Comparison of ENCODE assay signal across 8 mouse cellular contexts in the genomic region with DNA sequence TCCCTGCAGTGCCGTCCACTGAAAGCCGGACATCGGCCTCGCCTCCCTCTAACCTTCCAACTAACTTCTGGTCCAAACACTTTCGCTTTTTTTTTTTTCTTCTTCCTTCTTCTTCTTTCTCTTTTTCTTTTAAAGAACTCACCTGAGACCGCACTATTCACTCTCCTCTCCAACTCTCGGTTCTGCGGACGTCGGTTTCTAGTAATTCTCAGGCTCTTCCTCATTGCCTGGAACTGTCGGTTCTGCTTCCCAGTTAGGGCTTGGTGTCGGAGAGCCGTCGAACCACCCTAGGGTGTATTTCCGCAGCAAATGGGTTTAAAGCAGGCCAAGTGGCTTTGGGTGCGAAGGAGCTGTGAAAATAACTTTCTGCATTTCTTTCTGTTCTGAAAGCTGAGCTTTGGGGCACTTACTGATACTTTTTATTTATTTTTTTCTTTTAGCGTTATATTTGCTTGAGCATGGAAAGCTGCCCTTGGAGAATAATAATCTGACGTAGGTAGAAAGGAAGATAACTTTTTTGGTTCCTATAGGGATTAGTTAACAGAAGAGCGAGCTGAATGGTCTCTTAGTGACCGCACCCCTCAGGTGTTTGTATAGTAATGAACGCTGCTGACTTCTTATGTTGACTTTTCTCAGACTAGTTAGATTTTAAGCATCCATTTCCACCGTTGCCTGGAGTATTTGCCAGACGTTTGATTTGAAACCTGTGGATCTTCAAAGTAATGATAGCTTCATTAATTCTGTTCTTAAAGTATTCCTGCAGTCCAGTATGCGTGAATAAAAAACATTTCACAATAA. TPM values are rescaled to one million over a fixed set of nuclear protein-coding genes. Genes with fewer than 3 reads are reported as not detected.
A peak's percentile ranks its signal among the peaks of the same experiment; 100 is the strongest.
DNase-seq lines count a peak whose midpoint lies in the region; ATAC-seq and TF ChIP-seq lines count a peak whose summit lies in the region.

No protein-coding gene starts in this region.

- no peaks in the 10 kb centered on the region for H3K36me3 ChIP-seq in thymus, adult 2 months (ENCODE audit: control insufficient read depth, insufficient read depth, low read length)
- no peaks in the 10 kb centered on the region for H3K36me3 ChIP-seq in limb, embryonic 14.5 days (ENCODE audit: control insufficient read depth, insufficient read depth, low read length)
- no peaks in the 10 kb centered on the region for H3K36me3 ChIP-seq in neural tube, embryonic 13.5 days

- peak overlapping the region; percentile 78 for H3K4me3 ChIP-seq in thymus, adult 2 months (ENCODE audit: control insufficient read depth, insufficient read depth, low read length)
- H3K4me3 ChIP-seq in limb, embryonic 14.5 days (replicated peaks; ENCODE audit: low read length), result peak overlapping the region; percentile 92
- H3K4me3 ChIP-seq in neural tube, embryonic 13.5 days, result peak overlapping the region; percentile 99

- H3K27ac ChIP-seq in thymus, adult 2 months (ENCODE audit: control insufficient read depth, insufficient read depth, low read length), result no peak overlapping the region
- H3K27ac ChIP-seq in limb, embryonic 14.5 days (replicated peaks; ENCODE audit: low read depth, low read length), result peak overlapping the region; percentile 97
- peak overlapping the region; percentile 99 for H3K27ac ChIP-seq in neural tube, embryonic 13.5 days (replicated peaks)

- peak; percentile 31 for DNase-seq in CD4-positive, CD25-positive, alpha-beta regulatory T cell, adult 2 months (ENCODE audit: low read depth, low spot score)
- no peak for DNase-seq in thymus, adult 2 months
- no peak for DNase-seq in thymus, postnatal 14 days
- no peak for DNase-seq in limb, embryonic 14.5 days (ENCODE audit: low spot score)

- H3K4me2 ChIP-seq in limb, embryonic 14.5 days (replicated peaks; ENCODE audit: low read depth, low read length, severe bottlenecking), result peak overlapping the region; percentile 59
- peak overlapping the region; percentile 97 for H3K4me2 ChIP-seq in neural tube, embryonic 13.5 days

- peak overlapping the region; percentile 91 for H3K9ac ChIP-seq in limb, embryonic 14.5 days (ENCODE audit: low read depth, low read length, severe bottlenecking)
- H3K9ac ChIP-seq in neural tube, embryonic 13.5 days, result peak overlapping the region; percentile 96

- TF ChIP-seq CTCF in thymus, adult 2 months (IDR thresholded peaks at IDR 0.05; ENCODE audit: borderline replicate concordance, control insufficient read depth, extremely low read depth, insufficient read depth, low read length, poor library complexity), result no peak

- H3K9me3 ChIP-seq in limb, embryonic 14.5 days (ENCODE audit: control insufficient read depth, low read length), result no peaks in the 10 kb centered on the region
- H3K9me3 ChIP-seq in neural tube, embryonic 13.5 days, result no peaks in the 10 kb centered on the region

- ATAC-seq in CD4-positive, CD25-positive, alpha-beta regulatory T cell, adult 4 months, result no peak
- ATAC-seq in limb, embryonic 14.5 days (ENCODE audit: low FRiP score, low read depth), result no peak
- ATAC-seq in neural tube, embryonic 13.5 days (ENCODE audit: low read depth), result no peak
- no peak for ATAC-seq in frontal cortex, adult (ENCODE audit: low TSS enrichment)
- no peak for ATAC-seq in monocyte, adult 5-6 weeks (replicated peaks; ENCODE audit: insufficient number of reproducible peaks, low FRiP score, low TSS enrichment, poor library complexity, severe bottlenecking)

- TF ChIP-seq POLR2A in thymus, adult 2 months (IDR thresholded peaks at IDR 0.05; ENCODE audit: control insufficient read depth, extremely low read depth, insufficient read depth, low read length, poor library complexity), result peak; percentile 1; the same call in 1 of the 2 replicates
- no peak for TF ChIP-seq POLR2A in limb, embryonic 14.5 days (IDR thresholded peaks at IDR 0.05; ENCODE audit: borderline replicate concordance, extremely low read depth, insufficient read depth, insufficient read length)

- 22% methylated on average over 24 of the region's 24 CpGs for WGBS in thymus, adult 2 months
- WGBS in limb, embryonic 14.5 days, result 18% methylated on average over 23 of the region's 24 CpGs
- 25% methylated on average over 24 of the region's 24 CpGs for WGBS in neural tube, embryonic 13.5 days

- no peaks in the 10 kb centered on the region for H3K27me3 ChIP-seq in thymus, adult 2 months (ENCODE audit: control insufficient read depth, insufficient read depth, low read length)
- no peaks in the 10 kb centered on the region for H3K27me3 ChIP-seq in limb, embryonic 14.5 days (ENCODE audit: control insufficient read depth, insufficient read depth, low read length)
- H3K27me3 ChIP-seq in neural tube, embryonic 13.5 days, result peaks cover 18% of the 10 kb centered on the region

- H3K4me1 ChIP-seq in thymus, adult 2 months (replicated peaks; ENCODE audit: control insufficient read depth, insufficient read depth, low read length), result peaks cover 5% of the 10 kb centered on the region
- H3K4me1 ChIP-seq in limb, embryonic 14.5 days (ENCODE audit: control insufficient read depth, insufficient read depth, low read length), result peaks cover 10% of the 10 kb centered on the region
- peaks cover 23% of the 10 kb centered on the region for H3K4me1 ChIP-seq in neural tube, embryonic 13.5 days (replicated peaks)

RNA-seq across cellular contexts. Expression of a gene that starts 1.3 kb away (rescaled TPM):
- polyA plus RNA-seq in CD4-positive, CD25-positive, alpha-beta regulatory T cell, adult 4 months (2017; shearing (Covaris generic)), result 10 to 100 TPM; 32.7 to 34.3 TPM
- polyA plus RNA-seq in thymus, adult 2 months (2012; rRNA removed), result 40.3 and 42.2 TPM in 2 replicates
- polyA plus RNA-seq in limb, embryonic 14.5 days (2012; rRNA removed), result 63.1 and 71.1 TPM in 2 replicates
- polyA plus RNA-seq in limb, embryonic 14.5 days (2014; fragmentation: Nextera tagmentation; extraction: Ambion mirVana), result 32.0 and 33.7 TPM in 2 replicates
- polyA plus RNA-seq in neural tube, embryonic 13.5 days (2015; fragmentation: Nextera tagmentation; extraction: Ambion mirVana), result 49.6 and 53.4 TPM in 2 replicates
- 56.2 to 94.9 TPM (median 71.5 TPM) in 3 replicates for total RNA-seq in monocyte, adult 5-6 weeks (2017)

RNA-seq across cellular contexts. Expression of a gene that starts 42.1 kb away (rescaled TPM):
- polyA plus RNA-seq in CD4-positive, CD25-positive, alpha-beta regulatory T cell, adult 4 months (2017; shearing (Covaris generic)), result 1 to 10 TPM; 2.3 to 3.8 TPM
- 20.3 and 23.9 TPM in 2 replicates for polyA plus RNA-seq in thymus, adult 2 months (2012; rRNA removed)
- polyA plus RNA-seq in limb, embryonic 14.5 days (2012; rRNA removed), result 16.2 and 19.0 TPM in 2 replicates
- 8.7 and 9.6 TPM in 2 replicates for polyA plus RNA-seq in limb, embryonic 14.5 days (2014; fragmentation: Nextera tagmentation; extraction: Ambion mirVana)
- polyA plus RNA-seq in neural tube, embryonic 13.5 days (2015; fragmentation: Nextera tagmentation; extraction: Ambion mirVana), result 3.5 and 3.7 TPM in 2 replicates
- 19.1 to 27.7 TPM (median 20.6 TPM) in 3 replicates for total RNA-seq in monocyte, adult 5-6 weeks (2017)
